Mouse (Mus musculus): ENCODE data around the gene Gm20937. TPM values are rescaled to one million over a fixed set of nuclear protein-coding genes. Genes with fewer than 3 reads are reported as not detected.
"Not testable (repeated sequence)": the region's sequence is repeated elsewhere in the genome, so short reads cannot be mapped to it uniquely, and the experiment has no call there.

The Gm20937 gene
- polyA plus RNA-seq (2012; rRNA removed) = not detected in 2 replicates

DNA sequence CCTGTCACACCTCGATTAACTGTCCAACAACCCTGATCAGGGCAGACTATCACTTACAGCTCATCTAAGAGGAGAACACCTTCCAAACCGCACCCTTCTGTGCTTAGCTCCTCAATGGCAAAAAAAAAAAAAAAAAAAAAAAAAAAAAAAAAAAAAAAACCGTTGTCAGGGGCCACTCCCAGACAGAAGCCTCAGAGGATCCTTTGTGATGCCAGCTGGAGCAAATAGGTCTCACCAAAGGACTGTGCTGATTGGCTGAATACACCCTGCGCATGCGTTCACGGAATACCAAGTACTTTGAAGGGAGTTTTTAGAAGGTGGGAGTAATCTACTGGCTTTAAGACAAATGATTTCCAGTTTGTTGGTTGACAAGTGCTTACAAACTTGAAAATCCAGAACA is at the start of gene Gm20937:
TSS of gene Gm20937 (minus strand) at position 101 of the 400 bp plus-strand sequence.
- not testable (repeated sequence) for H3K27me3 ChIP-seq (ENCODE audit: control insufficient read depth, insufficient read depth, low read length); H3K4me3 ChIP-seq (ENCODE audit: low read depth, low read length); H3K27ac ChIP-seq (ENCODE audit: insufficient read depth, low read depth, low read length); H3K36me3 ChIP-seq (ENCODE audit: control insufficient read depth, insufficient read depth, low read length); H3K4me1 ChIP-seq (ENCODE audit: control insufficient read depth, insufficient read depth, insufficient read length, low read length)
- WGBS = no CpG with 5 or more reads among the region's 6 CpGs

Other genes with a start within 250 kb of the Gm20937 start
- not detected in 2 replicates for gene Gm20816, start 243.1 kb upstream of the Gm20937 start, polyA plus RNA-seq (2012; rRNA removed)